Mouse (Mus musculus): ENCODE measurements at regions not wholly inside any gene's neighbourhood (a gene's known extent, or its start where the extent isn't known, plus 50 kb on each side); places are given as distances from the start of the nearest gene placed in this dataset.

DNA sequence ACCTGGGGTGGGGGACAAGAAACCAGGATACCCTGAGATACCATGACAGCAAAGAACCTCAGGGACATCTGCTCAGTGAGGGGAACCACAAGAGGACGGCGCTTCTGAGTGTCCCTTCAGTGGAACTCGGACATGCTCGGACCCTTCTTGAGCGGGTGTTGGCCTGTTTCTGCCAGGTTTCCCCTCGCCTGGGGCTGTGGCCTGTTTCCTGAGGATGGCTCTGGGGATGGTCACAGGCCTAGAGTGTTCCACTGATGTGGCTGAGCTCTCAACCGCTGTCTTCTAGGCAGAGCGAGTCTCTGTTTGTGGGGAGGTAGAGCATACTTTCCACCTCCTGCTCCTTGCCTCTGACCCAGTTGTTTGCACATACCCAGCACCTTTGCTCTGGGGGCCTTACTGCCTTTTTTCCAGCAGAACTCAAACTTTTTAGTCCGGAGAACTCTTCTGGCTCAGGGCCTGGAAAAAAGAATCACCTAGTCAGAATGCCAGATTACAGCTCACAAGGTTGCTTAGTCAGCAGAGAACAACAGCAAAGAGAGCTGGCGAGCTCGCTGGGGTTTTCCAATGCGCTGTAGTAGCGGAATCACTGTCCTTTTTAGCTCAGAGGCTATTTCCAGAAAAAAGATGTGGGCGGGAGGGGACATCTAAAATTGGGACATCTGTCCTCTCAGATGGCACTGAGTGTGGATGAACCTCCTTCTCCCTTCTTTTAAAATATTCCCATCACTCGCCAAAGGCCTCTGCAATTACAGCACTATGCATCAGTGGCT lies 65.3 kb downstream of the Med10 start:
- peak; percentile 68 to 75 for DNase-seq (ENCODE audit: low spot score in 2 of 2)

DNA sequence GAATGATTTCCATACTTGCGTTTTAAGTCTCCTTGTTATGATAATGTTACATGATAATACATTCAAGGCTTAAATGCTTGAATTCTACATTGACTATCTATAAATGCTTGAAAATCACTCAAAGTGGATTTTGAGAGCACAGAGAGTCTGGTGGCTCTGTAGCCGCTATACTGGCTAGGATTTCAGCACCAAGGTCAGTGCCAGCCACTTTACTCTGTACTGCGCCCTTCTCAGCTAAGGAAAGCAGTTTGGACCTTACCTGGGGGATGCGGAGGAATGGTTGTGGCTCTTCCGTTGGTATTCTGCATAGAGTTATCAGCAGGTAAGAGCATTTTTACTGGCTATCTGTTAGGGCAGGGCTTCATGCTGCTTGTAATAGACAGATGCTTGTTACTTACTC lies 94.3 kb downstream of the Med10 start:
- DNase-seq (ENCODE audit: low spot score in 2 of 2): no peak

DNA sequence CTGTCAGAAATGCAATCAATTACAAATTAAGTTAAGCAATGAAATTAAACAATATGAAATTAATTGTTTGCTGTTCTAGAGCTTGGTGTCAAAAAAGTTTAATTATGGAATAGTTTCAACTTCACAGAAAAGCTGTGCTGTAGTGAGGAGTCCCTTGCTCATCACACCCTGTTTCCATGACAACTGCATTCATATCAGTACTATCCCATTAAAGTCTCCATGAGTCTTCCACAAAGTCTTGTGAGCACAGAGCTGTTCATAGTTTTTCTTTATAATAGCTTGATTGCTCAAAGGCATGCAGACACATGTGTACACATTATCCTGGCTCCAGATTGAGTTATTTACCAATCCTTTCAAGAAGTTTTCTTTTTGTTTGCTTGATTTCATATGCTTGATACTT lies 98.9 kb downstream of the Med10 start:
- DNase-seq (ENCODE audit: low spot score in 2 of 2): no peak

DNA sequence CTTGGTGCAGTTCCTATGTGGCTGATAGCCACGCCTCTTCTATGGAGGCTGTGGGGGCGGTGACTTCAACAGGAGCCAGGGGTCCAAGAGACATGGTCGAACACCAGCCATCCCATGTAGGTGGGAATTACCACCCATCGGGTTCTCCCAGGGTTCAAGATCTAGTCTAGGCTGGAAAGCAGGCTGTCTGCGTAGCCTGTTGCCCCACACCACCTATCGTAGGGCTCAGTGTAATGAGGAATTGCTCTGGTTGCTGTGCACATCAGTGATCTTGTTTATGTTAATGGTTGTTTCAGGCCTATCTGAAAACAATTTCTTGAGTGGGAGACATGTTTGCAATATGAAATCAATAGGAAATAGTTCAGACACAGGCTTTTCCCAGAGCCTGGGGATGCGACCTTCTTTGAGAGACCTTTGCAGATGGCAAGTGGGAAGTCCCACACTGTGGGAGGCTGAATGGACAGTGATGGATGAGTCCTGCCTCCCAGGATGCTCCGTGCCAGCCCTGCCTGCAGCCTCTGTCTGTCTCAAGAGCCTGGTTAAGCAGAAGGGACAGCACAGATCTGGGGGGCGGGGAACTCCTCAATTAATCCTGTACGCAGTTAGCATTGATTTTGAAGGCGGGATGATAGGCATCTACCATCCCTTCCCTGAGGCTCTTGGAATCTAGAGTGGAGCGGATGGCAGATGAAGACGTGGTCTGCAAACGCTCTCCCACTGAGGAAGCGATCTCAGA lies 104.8 kb downstream of the Med10 start:
- no peak for DNase-seq (ENCODE audit: low spot score in 2 of 2)

DNA sequence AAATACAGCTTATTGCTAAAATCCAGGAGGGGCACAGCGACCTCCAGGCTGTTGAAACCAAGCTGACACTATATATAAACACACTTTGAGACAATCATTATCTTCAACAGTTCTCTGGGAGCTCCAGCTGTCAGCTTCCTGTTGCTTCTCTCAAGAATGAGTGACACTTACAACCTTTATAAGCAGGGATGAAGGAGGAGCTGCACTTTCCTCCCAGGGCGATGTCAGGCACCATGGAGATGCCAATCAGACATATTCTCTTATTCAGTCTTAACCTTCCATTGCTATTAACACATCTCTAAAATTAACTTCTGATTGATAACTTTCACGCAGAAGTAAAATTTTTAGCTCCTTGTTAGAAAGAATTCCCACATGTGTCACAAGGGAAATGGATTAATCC lies 113.6 kb downstream of the Med10 start:
- DNase-seq (ENCODE audit: low spot score in 2 of 2): no peak

DNA sequence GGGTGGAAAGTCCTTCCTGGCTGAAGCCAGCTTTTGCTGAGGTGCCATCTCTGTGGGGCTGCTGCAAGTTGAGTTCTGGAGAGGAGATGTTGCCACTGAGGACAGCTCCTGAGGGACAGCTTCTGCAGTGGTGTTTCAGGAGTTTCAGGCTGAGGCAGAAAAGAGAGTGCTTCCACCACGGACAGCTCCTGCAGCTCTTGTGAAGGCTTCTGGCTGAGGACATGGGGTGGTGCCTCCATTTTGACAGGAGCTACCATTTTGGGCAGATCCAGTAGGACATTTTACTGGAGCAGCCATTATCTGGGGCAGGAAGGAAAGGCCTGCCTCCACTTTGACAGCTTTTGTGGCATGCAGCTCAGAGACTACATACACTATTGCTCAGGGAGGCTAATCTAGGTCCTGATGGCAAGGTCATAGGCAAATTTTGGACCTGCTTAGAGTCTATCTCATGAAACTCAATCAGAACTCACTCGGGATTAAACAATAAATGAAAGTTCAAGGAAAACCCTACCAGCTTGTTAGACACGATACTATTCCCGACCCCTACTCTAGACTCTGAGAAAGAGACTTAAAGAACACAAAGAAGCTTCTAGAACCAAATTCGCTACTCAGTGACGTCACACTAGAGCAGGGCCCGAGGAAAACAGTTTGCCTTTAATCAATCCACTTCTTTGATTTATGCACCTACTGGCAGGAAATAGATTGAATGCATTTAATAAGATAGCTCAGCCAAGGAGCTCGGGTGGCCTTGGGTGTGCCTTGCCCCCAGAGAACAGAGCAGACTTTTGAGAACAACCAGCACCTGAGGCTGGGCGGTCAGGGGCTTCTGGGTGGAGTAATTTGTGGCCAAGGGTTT lies 130.7 kb downstream of the Med10 start:
- no peak for DNase-seq (ENCODE audit: low spot score in 2 of 2)

DNA sequence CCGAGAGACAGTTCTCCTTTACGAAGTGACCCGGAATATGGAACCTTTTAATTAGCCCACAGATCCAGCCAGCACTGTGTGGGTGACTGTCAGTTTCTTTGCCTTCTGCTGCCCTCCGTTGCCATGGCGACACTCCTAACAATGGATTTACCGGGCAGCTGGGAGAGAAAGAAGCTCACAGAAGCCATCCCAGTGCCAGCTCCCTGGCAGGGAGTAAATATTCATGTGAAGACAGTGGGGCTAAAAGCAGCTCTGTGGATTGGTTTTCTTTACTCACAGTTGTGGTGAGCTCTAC lies 131.3 kb downstream of the Med10 start:
- DNase-seq (ENCODE audit: low spot score in 2 of 2): peak; percentile 58 to 74

DNA sequence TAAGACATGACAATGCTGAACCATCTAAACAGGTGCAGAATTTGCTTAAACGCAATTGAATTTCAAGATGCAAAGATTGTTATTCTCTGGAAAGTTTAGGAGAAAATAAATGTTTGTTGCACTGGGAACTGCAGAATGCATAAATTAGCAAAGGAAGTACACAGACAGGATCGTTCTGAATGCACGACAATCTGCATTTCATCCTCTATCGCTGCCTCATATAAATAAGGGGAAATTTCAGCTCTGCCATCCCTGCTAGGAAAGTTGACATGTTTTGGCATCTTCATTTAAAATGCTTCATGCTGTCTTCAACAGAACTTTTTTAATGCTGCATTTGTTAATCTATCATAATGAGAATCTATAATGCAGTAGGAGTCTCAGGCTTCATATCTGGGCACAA lies 137.6 kb downstream of the Med10 start:
- DNase-seq (ENCODE audit: low spot score in 2 of 2): no peak

DNA sequence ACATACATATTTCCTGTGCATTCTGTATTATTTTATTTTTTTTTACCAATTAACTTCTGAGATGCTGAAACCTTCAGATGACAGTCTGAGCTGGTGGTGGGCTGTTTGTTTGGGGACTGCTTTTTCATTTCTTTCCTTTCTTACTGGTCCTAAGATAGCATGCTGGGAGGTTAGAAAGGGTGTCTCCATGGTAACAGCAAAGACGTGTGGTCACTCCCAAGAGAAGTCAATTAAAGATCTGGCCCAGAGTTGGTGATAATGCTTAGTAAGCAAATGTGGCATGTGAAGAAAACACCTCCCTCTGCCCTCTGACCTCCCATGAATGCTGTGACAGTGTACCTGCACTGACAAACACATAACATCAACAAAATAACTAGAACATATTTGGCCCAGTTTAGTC lies 142.5 kb downstream of the Med10 start:
- DNase-seq (ENCODE audit: low spot score in 2 of 2): no peak

DNA sequence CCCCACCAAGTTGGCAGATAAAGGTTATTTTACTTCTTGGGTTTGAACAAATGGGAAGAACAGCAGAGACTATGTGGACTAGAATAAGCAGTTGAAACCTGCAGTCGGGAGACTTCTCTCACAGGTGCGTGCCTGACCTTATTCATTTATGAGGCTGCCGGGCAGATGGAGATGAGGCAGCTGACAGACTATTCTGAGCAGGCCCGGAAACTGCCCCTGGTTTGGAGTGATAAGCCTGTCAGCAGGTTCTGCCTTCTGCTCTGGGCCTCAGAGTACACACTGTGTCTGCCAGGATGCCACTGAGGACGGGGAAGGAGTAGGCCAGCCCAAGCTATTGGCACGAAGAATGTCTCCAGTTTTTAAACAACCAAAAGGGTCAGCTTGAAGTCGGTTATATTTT lies 144.4 kb downstream of the Med10 start:
- no peak for DNase-seq (ENCODE audit: low spot score in 2 of 2)

DNA sequence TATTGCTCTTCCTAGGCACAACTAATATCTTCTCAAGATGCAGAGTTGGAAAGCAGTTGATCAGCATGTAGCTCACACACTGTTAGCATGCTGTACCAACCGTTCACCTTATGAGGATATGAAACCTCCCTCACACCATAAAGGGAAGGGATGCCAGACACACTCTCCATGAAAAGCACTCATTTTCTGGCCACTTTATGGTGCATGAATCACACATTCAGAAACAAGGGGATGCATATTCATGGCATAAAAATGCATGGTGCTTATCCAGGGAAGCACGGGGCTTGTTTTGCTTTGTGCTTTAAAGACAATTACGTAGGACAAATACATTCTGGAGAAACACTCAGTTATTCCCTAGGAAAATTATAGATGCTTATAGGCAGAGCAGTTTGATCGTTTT lies 149.9 kb downstream of the Med10 start:
- no peak for DNase-seq (ENCODE audit: low spot score in 2 of 2)

DNA sequence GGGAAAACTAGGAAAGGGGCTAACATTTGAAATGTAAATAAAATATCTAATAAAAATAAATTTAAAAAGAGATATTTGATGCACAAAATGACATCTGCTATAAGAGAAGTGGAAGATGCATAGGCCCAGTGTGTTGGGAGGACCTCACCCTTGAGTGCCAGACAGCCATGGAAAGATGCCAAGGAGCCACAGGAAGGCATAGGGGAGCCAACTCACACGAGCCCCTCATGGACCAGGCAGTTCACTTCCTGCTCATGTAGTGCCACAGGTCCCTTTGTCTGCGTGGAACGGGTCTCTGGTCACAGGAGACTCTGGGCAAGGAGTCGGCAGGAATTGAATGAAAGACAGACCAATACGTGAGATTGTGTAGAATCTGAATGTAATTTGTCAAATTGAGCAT lies 152.0 kb downstream of the Med10 start:
- no peak for DNase-seq (ENCODE audit: low spot score in 2 of 2)

DNA sequence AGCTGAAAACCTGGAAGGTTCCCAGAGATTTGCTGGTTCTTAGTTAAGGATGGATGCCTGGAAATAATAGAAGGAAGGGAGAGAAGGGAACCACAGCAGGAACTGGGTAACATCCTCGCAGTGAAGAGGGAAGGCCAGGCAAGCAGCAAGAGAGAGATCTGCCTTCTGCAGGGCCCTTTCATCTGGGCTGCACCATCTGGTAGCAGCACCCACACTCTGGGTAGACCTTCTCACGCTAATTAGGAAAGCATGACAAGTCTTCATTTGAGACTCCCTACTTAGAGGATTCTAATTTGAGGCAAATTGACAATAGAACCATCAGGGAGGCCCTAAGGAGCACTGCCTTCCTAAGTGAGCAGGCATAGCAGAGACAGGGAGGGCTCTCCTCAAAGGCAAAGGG lies 153.3 kb downstream of the Med10 start:
- DNase-seq (ENCODE audit: low spot score in 2 of 2): peak in 1 of 2 experiments; percentile 10

DNA sequence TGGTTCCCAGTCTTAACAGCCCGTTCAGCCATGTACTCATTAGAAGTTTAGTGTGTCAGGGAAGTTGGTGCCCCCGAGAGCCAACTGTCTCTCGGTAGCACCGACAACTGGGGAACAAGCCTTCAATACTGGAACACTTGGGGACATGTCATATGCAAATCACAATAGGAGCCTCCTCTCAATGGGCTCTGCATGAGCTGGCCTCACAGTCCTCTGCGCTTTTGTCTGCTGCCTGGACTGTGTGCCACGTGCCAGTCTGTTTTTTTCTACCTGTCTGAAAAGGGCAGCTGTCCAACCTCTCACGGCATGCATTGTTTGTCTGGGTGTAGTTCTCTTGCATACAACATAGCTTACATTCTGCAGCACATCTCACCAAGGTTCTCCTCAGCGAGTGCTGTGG lies 161.7 kb downstream of the Med10 start:
- DNase-seq (ENCODE audit: low spot score in 2 of 2): no peak

DNA sequence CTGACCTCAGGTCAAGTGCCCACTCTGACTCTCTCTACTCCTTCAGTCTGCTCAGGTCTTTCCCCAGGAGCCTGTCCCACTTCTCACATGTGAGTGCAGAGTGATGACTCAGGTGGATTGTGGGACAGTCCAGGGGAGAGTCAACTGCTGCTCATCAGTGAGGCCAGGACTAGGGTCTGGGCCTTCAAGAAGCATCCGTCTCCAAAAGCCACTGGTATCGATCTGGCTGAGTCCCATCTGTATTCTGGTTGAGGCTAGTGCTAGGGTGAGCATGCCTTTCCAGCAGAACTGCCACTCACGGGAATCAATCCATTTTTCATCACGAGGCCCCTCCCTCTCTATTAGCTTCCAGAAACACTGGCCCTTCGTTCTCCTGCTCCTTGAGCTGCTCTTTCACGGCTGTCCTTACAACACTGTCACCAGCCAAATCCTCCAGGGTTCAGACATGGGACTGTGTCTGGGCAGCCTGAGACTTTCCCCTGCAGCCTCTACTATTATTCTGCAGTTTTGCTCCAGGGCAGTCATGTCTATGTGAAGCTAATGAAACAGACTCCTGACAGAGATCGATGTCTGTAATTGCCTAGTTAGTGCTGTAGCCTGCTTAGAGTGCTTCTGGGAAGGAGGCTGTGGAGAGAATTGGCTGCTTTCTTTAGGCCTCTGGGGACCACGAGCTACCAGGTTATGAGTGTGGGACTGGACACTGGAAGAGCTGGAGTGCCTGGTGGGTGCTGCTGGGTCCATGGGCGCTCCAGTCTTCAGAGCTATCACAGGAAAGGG lies 169.3 kb downstream of the Med10 start:
- no peak for DNase-seq (ENCODE audit: low spot score in 2 of 2)

DNA sequence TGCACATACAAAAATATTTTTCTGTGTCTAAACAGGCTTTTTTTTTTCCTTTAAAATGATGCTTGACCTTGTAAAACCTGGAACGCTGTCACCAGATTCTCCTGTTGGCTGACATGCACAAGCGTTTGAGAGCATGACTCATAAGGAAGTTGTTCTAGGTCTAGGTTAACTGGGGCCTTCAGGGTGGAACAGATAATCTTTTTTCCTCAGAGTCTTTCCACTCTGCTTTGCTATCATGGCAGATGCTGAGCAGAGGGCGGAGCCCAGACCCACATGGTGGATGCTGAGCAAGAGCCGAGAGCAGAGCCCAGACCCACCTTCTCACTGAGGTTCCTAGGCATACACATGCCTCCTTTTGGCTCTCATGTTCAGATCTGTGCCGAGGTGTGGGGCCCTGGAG lies 172.6 kb downstream of the Med10 start:
- no peak for DNase-seq (ENCODE audit: low spot score in 2 of 2)

DNA sequence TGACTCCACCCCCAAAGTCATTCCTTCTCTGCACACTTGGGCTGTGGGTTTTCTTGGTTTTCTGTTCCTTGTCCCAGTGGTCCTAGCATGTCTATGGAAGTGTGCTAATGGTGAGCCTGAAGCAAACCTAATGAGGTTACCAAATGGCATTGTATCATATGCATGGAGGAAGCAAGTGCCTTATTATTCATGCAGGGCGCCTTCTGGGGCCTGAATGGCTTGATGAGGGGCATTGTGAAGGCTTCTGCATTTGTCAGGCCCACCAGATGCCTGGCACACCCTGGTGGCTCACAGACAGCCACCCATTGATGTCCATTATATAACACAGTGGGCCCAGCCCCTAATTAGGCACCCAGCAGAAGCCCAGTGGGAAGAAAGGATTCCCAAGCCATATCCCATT lies 182.0 kb downstream of the Med10 start:
- no peak for DNase-seq (ENCODE audit: low spot score in 2 of 2)

DNA sequence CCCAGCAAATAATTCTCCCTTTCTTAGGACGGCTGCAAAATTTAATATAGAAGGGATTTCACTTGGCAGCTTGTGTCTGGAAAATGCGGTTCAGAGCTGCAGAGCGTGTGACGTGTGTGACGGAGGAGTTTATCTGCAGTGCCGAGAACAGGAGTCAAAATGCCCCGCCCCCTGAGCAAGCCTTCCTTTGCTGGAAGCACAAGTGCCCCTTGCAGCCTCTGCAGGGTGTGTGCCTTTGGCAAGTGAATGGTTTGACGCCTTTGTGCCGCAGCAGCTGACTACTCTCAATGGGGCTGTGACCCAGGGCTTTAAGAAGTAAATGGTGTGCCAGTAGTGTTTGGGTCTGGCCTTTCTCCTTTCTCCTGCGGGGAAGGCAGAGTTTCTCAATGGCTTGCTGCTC lies 185.0 kb downstream of the Med10 start:
- peak; percentile 18 to 38 for DNase-seq (ENCODE audit: low spot score in 2 of 2)

DNA sequence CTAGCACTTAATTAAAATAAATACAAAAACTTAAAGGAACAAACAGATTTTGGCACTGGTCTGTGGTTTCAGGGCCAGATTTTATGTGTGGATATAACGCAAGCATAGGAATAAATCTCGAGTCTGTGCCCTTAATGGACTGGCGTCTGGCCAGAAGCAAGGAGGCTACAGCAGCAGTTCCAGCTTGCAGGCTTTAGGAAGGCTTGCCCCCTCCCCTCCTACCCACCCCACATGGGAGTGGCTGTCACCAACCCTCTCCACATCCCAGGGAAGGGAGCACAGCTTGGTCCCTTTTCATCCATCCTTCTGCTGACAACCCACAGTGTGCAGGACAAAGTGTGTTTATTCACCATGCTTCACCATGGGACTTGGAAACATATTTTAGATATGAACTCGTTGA lies 186.1 kb downstream of the Med10 start:
- no peak for DNase-seq (ENCODE audit: low spot score in 2 of 2)

DNA sequence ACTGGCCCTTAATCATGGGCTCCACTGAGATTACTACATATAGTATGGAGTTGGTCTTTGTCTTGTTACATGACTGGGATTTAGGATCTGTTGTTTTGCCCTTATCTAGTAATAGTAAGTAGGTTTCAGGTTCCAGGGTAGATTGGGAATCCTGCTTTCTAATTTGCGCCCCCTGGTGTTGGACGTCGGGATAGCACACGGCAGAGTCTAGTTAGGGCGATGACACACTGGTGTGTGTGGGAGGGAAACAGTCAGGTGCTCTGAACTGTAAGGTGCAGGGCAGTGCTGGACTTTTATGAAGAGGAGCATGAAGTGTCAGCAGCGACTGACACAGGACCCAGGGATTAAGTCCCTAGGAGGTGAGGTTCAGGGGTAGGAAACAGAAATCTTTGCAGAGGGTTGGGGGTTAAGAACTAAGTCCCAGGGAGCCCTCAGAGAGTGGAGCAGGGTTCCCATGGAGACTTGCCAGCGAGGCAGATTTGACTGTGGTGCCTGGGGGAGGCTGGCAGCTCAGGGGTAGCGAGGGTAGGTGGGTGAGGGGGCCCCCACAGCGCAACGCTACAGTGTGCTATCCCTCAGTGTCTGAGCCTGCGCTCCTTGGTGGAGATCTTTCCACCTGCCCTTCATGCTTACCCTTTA lies 189.2 kb downstream of the Med10 start:
- DNase-seq (ENCODE audit: low spot score in 2 of 2): peak; percentile 63 to 76

DNA sequence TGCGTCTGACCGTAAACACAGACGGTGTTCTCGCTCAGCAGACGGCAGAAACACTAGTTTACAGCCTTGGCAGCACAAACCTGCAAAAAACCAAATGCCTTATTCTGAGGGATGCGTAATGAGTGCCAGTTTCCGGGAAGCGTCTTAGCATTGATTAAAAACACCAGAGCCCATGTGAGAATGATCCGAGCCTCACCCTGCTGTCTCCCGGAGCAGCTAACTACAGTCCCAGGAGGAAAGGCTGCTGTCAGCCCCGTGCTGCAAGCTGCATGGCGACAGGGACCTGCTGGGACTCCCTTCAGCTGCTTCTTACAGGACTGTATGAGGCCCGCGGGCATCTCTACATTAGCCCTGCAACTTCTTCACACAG lies 189.7 kb downstream of the Med10 start:
- peak in 1 of 2 experiments; percentile 13 for DNase-seq (ENCODE audit: low spot score in 2 of 2)

Measured in left cerebral cortex, adult 18-20 months (tissue).